Comparison of ENCODE assay signal across 26 mouse cellular contexts in the genomic region with DNA sequence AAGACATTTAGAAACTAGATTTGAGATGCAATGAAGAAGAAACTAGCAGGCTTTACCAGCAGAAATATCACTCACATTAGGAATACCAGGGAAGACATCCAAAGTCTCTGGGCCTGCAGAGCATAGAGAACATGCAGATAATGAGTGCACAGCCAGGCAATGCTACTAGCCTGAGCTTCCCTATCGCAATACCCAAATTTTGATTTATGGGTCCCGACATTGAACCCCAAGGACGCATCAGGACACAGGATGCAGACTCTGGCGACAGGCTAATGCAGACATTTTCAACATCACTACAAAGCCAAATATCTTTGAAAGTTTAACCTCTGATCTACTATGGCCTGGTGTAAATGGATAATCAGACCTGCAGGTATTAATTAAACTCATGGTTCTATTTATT.
"Had no signal": no experiment of that assay in that cellular context is flagged by ENCODE, and none has a peak within 500 bp of the region (broad histone marks: within the 10 kb centered on the region; RNA-seq: fewer than 3 reads in every experiment).

No protein-coding gene starts in this region.

- H3K9me3 ChIP-seq: heart, embryonic 13.5 days; heart, embryonic 15.5 days; hindbrain, embryonic 10.5 days; hindbrain, embryonic 12.5 days; intestine, embryonic 15.5 days; kidney, embryonic 15.5 days; limb, embryonic 13.5 days; limb, embryonic 15.5 days; liver, embryonic 12.5 days had no signal

- H3K4me1 ChIP-seq: hindbrain, embryonic 12.5 days; intestine, embryonic 15.5 days; limb, embryonic 13.5 days; limb, embryonic 15.5 days; liver, embryonic 12.5 days had no signal

- H3K4me3 ChIP-seq: heart, adult 2 months; heart, embryonic 13.5 days; heart, embryonic 15.5 days; hindbrain, embryonic 10.5 days; hindbrain, embryonic 12.5 days; intestine, embryonic 15.5 days; kidney, embryonic 15.5 days; limb, embryonic 13.5 days; limb, embryonic 15.5 days; liver, embryonic 12.5 days had no signal

- H3K27ac ChIP-seq: heart, adult 2 months; heart, embryonic 13.5 days; heart, embryonic 15.5 days; hindbrain, embryonic 10.5 days; hindbrain, embryonic 12.5 days; hindbrain, embryonic 14.5 days; intestine, embryonic 15.5 days; kidney, embryonic 15.5 days; kidney, postnatal 0 days; limb, embryonic 13.5 days; limb, embryonic 15.5 days; liver, embryonic 12.5 days; liver, embryonic 14.5 days had no signal

- H3K36me3 ChIP-seq: heart, embryonic 13.5 days; heart, embryonic 15.5 days; hindbrain, embryonic 10.5 days; hindbrain, embryonic 12.5 days; intestine, embryonic 15.5 days; kidney, embryonic 15.5 days; limb, embryonic 13.5 days; limb, embryonic 15.5 days; liver, embryonic 12.5 days had no signal

- H3K27me3 ChIP-seq: heart, embryonic 13.5 days; heart, embryonic 15.5 days; hindbrain, embryonic 12.5 days; intestine, embryonic 15.5 days; kidney, embryonic 15.5 days; limb, embryonic 13.5 days; limb, embryonic 15.5 days; liver, embryonic 12.5 days had no signal

- H3K4me2 ChIP-seq: heart, embryonic 11.5 days; heart, embryonic 13.5 days; heart, embryonic 15.5 days; hindbrain, embryonic 12.5 days; hindbrain, embryonic 14.5 days; intestine, embryonic 15.5 days; kidney, embryonic 15.5 days; limb, embryonic 13.5 days; limb, embryonic 15.5 days; liver, embryonic 12.5 days had no signal

- H3K9ac ChIP-seq: heart, embryonic 13.5 days; heart, embryonic 15.5 days; hindbrain, embryonic 12.5 days; hindbrain, embryonic 14.5 days; intestine, embryonic 15.5 days; kidney, embryonic 15.5 days; limb, embryonic 13.5 days; limb, embryonic 15.5 days; liver, embryonic 12.5 days; liver, embryonic 14.5 days had no signal

- ATAC-seq: hindbrain, embryonic 16.5 days; inflammation-experienced regulatory T-cells, adult 6 months; intestine, embryonic 15.5 days; liver, embryonic 12.5 days had no signal

- DNase-seq: gastrocnemius, postnatal 14 days; gastrocnemius, postnatal 36 days; heart, adult 2 months; heart, postnatal 4 days; kidney, adult 11 months; kidney, postnatal 14 days; kidney, postnatal 36 days; layer of hippocampus, adult 9-11 months; layer of hippocampus, postnatal 36 days; left cerebral cortex, postnatal 4 days; lung, adult 18-20 months had no signal
